Mouse (Mus musculus) erythroblast, embryonic 14.5 days (primary cell): ENCODE data around the gene Wdr60. TPM values are rescaled to one million over a fixed set of nuclear protein-coding genes. Genes with fewer than 3 reads are reported as not detected.

Experiments used
- H3K27me3 ChIP-seq: 2 replicates; pipeline ENCODE4 v1.6.1; 2012; ENCODE audit warnings: inconsistent platforms; ENCODE audit not compliant: control insufficient read depth
- H3K36me3 ChIP-seq: 2 replicates; pipeline ENCODE4 v1.6.1; 2012; ENCODE audit warnings: mild to moderate bottlenecking, inconsistent platforms; ENCODE audit not compliant: control insufficient read depth
- H3K4me1 ChIP-seq: 2 replicates; pipeline ENCODE4 v1.6.1; 2012; ENCODE audit warnings: inconsistent platforms; ENCODE audit not compliant: control insufficient read depth
- H3K4me3 ChIP-seq: replicated peaks from 2 replicates; pipeline ENCODE3; 2012; ENCODE audit warnings: moderate library complexity, mild to moderate bottlenecking, inconsistent platforms
- H3K9me3 ChIP-seq: 2 replicates; pipeline ENCODE4 v1.6.1; 2012; ENCODE audit warnings: low read length, inconsistent platforms, mixed read lengths; ENCODE audit not compliant: control insufficient read depth
- GATA1 ChIP-seq: IDR thresholded peaks from 2 replicates; pipeline ENCODE4 v1.6.1; 2012; ENCODE audit warnings: low read length, inconsistent platforms, mixed read lengths
- TAL1 ChIP-seq: IDR thresholded peaks from 3 replicates; pipeline ENCODE4 v1.6.1; 2012; ENCODE audit warnings: low read length, inconsistent platforms, mixed read lengths
- polyA plus RNA-seq: library from polyadenylated mRNA; stranded (reverse); fragments of >175 nt; gene quantifications from 2 replicates; pipeline ENCODE4 v1.2.3, GENCODE M21; 2012

The Wdr60 gene
- polyA plus RNA-seq, 1 experiment, result 0.16 TPM

GRCm38 (mm10) chr12:116205726-116206125 is 57.1 kb downstream of the Wdr60 start:
- Histone ChIP-seq H3K4me1 (no peaks in the 10 kb centered on the region), H3K27me3 (no peaks in the 10 kb centered on the region), H3K36me3 (peaks cover 3% of the 10 kb centered on the region), H3K9me3 (no peaks in the 10 kb centered on the region), H3K4me3 (no peak overlapping the region)
- no peak for TF ChIP-seq GATA1
- no peak for TF ChIP-seq TAL1

GRCm38 (mm10) chr12:116202176-116202981 is 60.4 kb downstream of the Wdr60 start:
- Histone ChIP-seq H3K27me3 (no peaks in the 10 kb centered on the region), H3K36me3 (peaks cover 3% of the 10 kb centered on the region), H3K4me3 (no peak overlapping the region), H3K4me1 (no peaks in the 10 kb centered on the region), H3K9me3 (no peaks in the 10 kb centered on the region)
- TF ChIP-seq GATA1 (no peak), TAL1 (no peak)

- H3K9me3 ChIP-seq, result no peaks in the 10 kb centered on the region
- H3K4me3 ChIP-seq, result no peak overlapping the region
- H3K4me1 ChIP-seq, result no peaks in the 10 kb centered on the region
- no peaks in the 10 kb centered on the region for H3K27me3 ChIP-seq
- no peaks in the 10 kb centered on the region for H3K36me3 ChIP-seq
- TF ChIP-seq GATA1, result no peak
- no peak for TF ChIP-seq TAL1
These were observed 64.0 kb downstream of the Wdr60 start for GRCm38 (mm10) chr12:116198791-116199190.

- Histone ChIP-seq H3K4me1 (no peaks in the 10 kb centered on the region), H3K27me3 (no peaks in the 10 kb centered on the region)
- TF ChIP-seq TAL1, result no peak
- no peak for TF ChIP-seq GATA1
These were observed 66.6 kb downstream of the Wdr60 start for GRCm38 (mm10) chr12:116196221-116196620.

GRCm38 (mm10) chr12:116194641-116195040 is 68.2 kb downstream of the Wdr60 start:
- Histone ChIP-seq H3K4me3 (no peak overlapping the region), H3K9me3 (no peaks in the 10 kb centered on the region), H3K4me1 (no peaks in the 10 kb centered on the region), H3K27me3 (no peaks in the 10 kb centered on the region), H3K36me3 (no peaks in the 10 kb centered on the region)
- TF ChIP-seq GATA1 (no peak), TAL1 (no peak)

More at GRCm38 (mm10) chr12:116196221-116196620, 66.6 kb downstream of the Wdr60 start:
- Histone ChIP-seq H3K36me3 (no peaks in the 10 kb centered on the region), H3K4me3 (no peak overlapping the region), H3K9me3 (no peaks in the 10 kb centered on the region)

- Histone ChIP-seq H3K9me3 (no peaks in the 10 kb centered on the region), H3K27me3 (no peaks in the 10 kb centered on the region), H3K4me3 (no peak overlapping the region), H3K4me1 (no peaks in the 10 kb centered on the region), H3K36me3 (no peaks in the 10 kb centered on the region)
- TF ChIP-seq GATA1 (no peak), TAL1 (no peak)
These were observed 68.9 kb downstream of the Wdr60 start for GRCm38 (mm10) chr12:116193952-116194351.

GRCm38 (mm10) chr12:116183212-116183935 is 79.4 kb downstream of the Wdr60 start:
- Histone ChIP-seq H3K4me3 (no peak overlapping the region), H3K4me1 (no peaks in the 10 kb centered on the region), H3K9me3 (no peaks in the 10 kb centered on the region), H3K36me3 (no peaks in the 10 kb centered on the region), H3K27me3 (no peaks in the 10 kb centered on the region)
- TF ChIP-seq GATA1, result no peak
- no peak for TF ChIP-seq TAL1

GRCm38 (mm10) chr12:116182376-116182775 is 80.4 kb downstream of the Wdr60 start:
- Histone ChIP-seq H3K9me3 (no peaks in the 10 kb centered on the region), H3K36me3 (no peaks in the 10 kb centered on the region)
- TF ChIP-seq TAL1 (no peak), GATA1 (no peak)

GRCm38 (mm10) chr12:116181436-116182050 is 81.3 kb downstream of the Wdr60 start:
- H3K27me3 ChIP-seq, result no peaks in the 10 kb centered on the region
- H3K9me3 ChIP-seq, result no peaks in the 10 kb centered on the region
- H3K4me3 ChIP-seq, result no peak overlapping the region
- H3K4me1 ChIP-seq, result no peaks in the 10 kb centered on the region
- TF ChIP-seq TAL1 (no peak), GATA1 (no peak)
- H3K36me3 ChIP-seq, result no peaks in the 10 kb centered on the region

More at GRCm38 (mm10) chr12:116182376-116182775, 80.4 kb downstream of the Wdr60 start:
- no peak overlapping the region for H3K4me3 ChIP-seq
- no peaks in the 10 kb centered on the region for H3K4me1 ChIP-seq
- H3K27me3 ChIP-seq, result no peaks in the 10 kb centered on the region
